Mouse (Mus musculus) heart, embryonic 16.5 days (tissue): ENCODE measurements at regions not wholly inside any gene's neighbourhood (a gene's known extent, or its start where the extent isn't known, plus 50 kb on each side); places are given as distances from the start of the nearest gene placed in this dataset.

Experiments
- ATAC-seq: fragments of 200-750 bp; cut with Nextera tagmentation; replicated peaks from 2 replicates; pipeline ENCODE4 v1.8.0; 2017; ENCODE audit warnings: moderate number of reproducible peaks; ENCODE audit not compliant: insufficient read depth, low FRiP score; ENCODE audit errors: extremely low read depth
- H3K27ac ChIP-seq: fragments of 300-500 bp; sonication (generic); 2 replicates; pipeline ENCODE4 v1.5.1; 2014; ENCODE audit warnings: mild to moderate bottlenecking, low read length, control low read depth, moderate library complexity
- H3K27me3 ChIP-seq: fragments of 300-500 bp; sonication (generic); 2 replicates; pipeline ENCODE4 v1.6.1; 2014; ENCODE audit warnings: low read length, mixed read lengths; ENCODE audit not compliant: control insufficient read depth, insufficient read depth
- H3K36me3 ChIP-seq: fragments of 300-500 bp; sonication (generic); 2 replicates; pipeline ENCODE4 v1.6.1; 2014; ENCODE audit not compliant: control insufficient read depth, insufficient read depth
- H3K4me1 ChIP-seq: fragments of 300-500 bp; sonication (generic); 2 replicates; pipeline ENCODE4 v1.6.1; 2014; ENCODE audit warnings: low read length, mixed read lengths; ENCODE audit not compliant: control insufficient read depth, insufficient read depth
- H3K4me2 ChIP-seq: fragments of 300-500 bp; sonication (generic); 2 replicates; pipeline ENCODE4 v1.6.1; 2014; ENCODE audit warnings: low read depth, mild to moderate bottlenecking, control low read depth, low read length
- H3K4me3 ChIP-seq: fragments of 300-500 bp; sonication (generic); 2 replicates; pipeline ENCODE4 v1.5.1; 2014; ENCODE audit warnings: mild to moderate bottlenecking, control low read depth, low read length
- H3K9ac ChIP-seq: fragments of 300-500 bp; sonication (generic); 2 replicates; pipeline ENCODE4 v1.6.1; 2014; ENCODE audit warnings: low read length, control low read depth
- H3K9me3 ChIP-seq: fragments of 300-500 bp; sonication (generic); replicated peaks from 2 replicates; pipeline ENCODE4 v1.6.1; 2016; ENCODE audit warnings: low read length; ENCODE audit not compliant: control insufficient read depth
- WGBS: fragments of 180-500 bp; shearing (Covaris S2); extraction: QIAGEN DNeasy Blood & Tissue Kit; methylation state at CpG from one replicate; pipeline ENCODE4 v1.1.7; 2014; 5-methylcytosine and 5-hydroxymethylcytosine counted together

DNA sequence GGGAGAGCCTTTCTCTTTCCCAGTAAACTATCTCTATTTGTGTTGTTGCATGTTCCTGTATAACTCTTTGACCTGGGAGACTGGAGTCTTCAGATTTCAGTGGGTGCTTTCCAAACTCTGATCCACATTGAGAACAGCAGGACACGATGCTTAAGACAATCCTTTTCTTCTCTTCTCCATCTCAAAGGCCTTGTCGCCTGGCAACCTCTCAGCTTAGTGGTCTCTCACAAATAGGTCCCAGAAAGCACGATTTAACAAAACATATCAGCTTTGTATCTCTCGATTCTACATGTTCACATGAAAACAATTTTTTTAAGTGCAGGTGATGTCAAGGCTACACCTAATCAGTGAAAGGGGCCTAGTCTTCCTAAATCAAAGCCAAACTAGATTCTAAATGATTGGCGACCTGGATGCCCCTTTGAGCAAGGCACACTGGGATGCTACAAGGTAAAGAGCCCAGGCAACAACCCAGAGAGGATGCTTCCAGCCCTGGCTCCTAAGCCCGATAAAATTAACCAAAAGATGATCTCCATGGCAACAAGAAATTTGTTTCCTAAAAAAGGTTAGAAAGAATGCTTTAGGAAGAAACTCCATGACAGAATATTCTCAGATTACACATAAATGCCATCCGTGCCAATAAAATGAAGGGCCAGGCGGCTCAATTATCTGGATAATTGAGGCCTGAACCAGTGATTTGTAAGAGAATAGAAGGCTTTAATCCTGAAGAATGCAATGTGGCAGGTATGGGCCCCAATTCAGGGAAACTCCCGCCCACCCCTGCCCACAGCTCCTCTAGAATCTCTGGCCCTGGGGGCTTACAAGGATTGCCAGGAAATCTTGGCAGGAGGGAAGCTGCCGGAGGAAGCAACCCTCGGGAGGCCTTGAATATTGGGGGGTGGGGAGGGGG is 157.8 kb downstream of the Mycn start:
- 60% methylated on average over 11 of the region's 11 CpGs for WGBS
- H3K27me3 ChIP-seq: peaks cover 3% of the 10 kb centered on the region; the same call in 1 of the 2 replicates
- H3K4me2 ChIP-seq: no peak overlapping the region
- H3K9ac ChIP-seq: no peak overlapping the region
- H3K9me3 ChIP-seq: no peaks in the 10 kb centered on the region
- H3K27ac ChIP-seq: no peak overlapping the region
- H3K36me3 ChIP-seq: no peaks in the 10 kb centered on the region
- ATAC-seq: no peak
- H3K4me1 ChIP-seq: peaks cover 10% of the 10 kb centered on the region
- no peak overlapping the region for H3K4me3 ChIP-seq

DNA sequence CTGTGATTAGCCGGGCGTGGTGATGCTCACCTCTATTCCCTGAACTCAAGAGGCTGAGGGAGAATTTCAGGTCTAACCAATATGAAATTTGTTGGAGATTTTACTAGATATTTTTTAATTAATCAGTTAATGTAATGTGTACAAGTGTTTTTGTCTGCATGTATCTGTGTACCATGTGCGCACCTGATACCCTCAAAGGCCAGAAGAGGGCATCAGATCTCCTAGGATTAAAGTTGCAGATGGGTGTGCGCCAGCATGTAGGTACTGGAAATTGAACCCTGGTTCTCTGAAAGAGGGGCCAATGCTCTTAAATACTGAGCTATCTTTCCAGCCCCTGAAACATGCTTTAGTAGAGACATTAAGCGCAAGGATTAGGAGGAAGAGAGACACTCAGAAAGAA is 160.2 kb downstream of the Mycn start:
- Histone ChIP-seq H3K9me3 (no peaks in the 10 kb centered on the region), H3K4me2 (no peak overlapping the region), H3K9ac (no peak overlapping the region), H3K27me3 (no peaks in the 10 kb centered on the region), H3K4me1 (peaks cover 3% of the 10 kb centered on the region), H3K4me3 (no peak overlapping the region), H3K27ac (no peak overlapping the region), H3K36me3 (no peaks in the 10 kb centered on the region)
- no peak for ATAC-seq
- 96% methylated on average over 5 of the region's 5 CpGs for WGBS

DNA sequence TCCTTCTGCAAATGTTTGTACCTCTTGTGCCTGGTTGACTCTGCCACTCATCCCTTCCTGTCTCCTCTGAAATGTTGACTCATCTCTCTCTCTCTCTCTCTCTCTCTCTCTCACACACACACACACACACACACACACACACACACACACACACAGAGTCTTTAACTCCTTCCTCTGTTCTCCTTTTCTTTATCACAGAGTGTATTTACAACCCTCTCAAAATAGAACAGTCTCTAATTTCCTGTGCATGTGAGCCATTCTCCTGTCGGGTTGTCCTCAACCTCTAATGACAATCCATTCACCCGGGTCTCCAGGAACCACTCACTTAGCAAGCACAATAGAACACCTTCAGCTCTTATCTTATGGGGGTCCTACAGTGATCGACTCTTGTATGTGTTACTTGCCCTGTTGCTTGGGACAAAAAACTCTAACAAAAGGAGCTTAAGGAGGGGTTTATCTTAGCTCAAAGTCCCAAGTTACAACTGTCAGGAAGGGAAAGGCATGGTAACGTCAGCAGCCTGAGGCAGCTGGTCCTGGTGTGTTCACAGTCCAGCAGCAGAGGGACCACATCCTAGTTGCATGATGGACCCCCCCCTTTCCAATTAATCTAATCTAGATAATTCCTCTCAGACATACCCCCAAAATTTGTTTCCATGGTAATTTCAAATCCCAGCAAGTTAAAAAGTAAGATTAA is 163.0 kb downstream of the Mycn start:
- Histone ChIP-seq H3K27ac (no peak overlapping the region), H3K9ac (no peak overlapping the region), H3K4me1 (peaks cover 3% of the 10 kb centered on the region), H3K9me3 (no peaks in the 10 kb centered on the region), H3K4me2 (no peak overlapping the region), H3K36me3 (no peaks in the 10 kb centered on the region), H3K4me3 (no peak overlapping the region), H3K27me3 (no peaks in the 10 kb centered on the region)
- WGBS: 20% methylated on average over 4 of the region's 4 CpGs
- ATAC-seq: no peak

DNA sequence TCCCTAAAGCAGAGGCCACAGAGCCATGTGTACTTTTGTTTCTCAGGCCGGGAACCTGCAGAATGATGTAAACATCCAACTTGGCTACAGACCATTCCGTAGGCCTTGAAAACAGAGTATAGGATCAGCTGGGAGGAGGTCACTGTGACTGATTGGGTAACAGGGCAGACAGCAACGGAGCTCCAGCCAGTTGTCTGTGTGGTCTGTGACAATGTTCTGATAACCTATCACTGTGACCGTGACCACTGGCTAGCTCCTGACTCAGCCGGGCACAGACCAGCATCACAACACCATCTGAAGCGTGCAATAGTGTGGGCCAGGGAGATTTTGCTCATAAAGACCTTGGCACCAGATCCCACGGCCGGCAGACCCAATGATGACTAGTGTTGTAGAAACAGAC is 164.3 kb downstream of the Mycn start:
- ATAC-seq: no peak
- H3K4me3 ChIP-seq: no peak overlapping the region
- peaks cover 3% of the 10 kb centered on the region for H3K4me1 ChIP-seq
- no peaks in the 10 kb centered on the region for H3K9me3 ChIP-seq
- WGBS: 61% methylated on average over 8 of the region's 8 CpGs
- no peak overlapping the region for H3K9ac ChIP-seq
- no peaks in the 10 kb centered on the region for H3K36me3 ChIP-seq
- no peaks in the 10 kb centered on the region for H3K27me3 ChIP-seq
- H3K27ac ChIP-seq: no peak overlapping the region
- no peak overlapping the region for H3K4me2 ChIP-seq

DNA sequence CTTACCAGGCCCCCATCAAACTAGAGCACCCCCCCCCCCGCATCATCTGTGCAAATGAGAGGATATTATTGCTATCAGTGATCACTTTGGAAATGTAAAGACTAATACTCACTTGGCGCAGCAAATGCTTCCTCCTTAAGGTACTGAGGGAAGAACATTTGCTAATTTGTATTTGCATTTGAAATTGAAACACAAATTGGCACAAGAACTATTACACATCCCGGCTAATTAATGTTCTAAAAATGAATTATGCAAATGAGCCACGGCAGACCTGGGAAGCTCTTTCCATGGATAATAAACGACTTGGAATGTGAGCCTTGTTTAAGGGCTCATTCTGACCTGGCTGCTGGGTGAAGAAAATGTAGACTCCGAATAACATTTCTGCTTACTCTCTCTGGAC is 164.9 kb downstream of the Mycn start:
- Histone ChIP-seq H3K4me3 (no peak overlapping the region), H3K4me1 (peaks cover 3% of the 10 kb centered on the region), H3K4me2 (no peak overlapping the region), H3K27ac (no peak overlapping the region), H3K27me3 (no peaks in the 10 kb centered on the region), H3K9ac (no peak overlapping the region), H3K36me3 (no peaks in the 10 kb centered on the region), H3K9me3 (no peaks in the 10 kb centered on the region)
- no peak for ATAC-seq
- 82% methylated on average over 6 of the region's 6 CpGs for WGBS

DNA sequence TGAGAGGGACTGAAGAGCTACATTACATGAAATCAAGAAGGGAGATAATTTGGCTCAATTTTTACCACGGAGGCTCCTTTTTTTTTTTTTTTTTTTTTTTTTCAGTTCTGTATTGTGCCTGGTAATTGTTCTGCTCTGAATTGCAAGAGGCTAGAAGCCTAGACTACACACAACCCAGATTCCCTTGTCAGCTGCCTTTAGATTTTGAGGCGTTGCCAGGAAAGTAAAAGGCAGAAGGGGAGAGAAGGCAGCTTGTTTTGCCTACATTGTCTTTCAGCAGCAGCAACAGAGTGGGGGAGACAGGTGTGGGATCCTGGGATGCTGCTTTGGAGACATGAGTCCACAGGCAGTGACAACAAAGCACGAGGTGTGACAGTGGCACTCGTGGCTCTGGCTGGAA is 170.7 kb downstream of the Mycn start:
- Histone ChIP-seq H3K4me1 (peaks cover 6% of the 10 kb centered on the region; the same call in 1 of the 2 replicates), H3K9me3 (no peaks in the 10 kb centered on the region), H3K27me3 (no peaks in the 10 kb centered on the region), H3K9ac (no peak overlapping the region), H3K4me3 (no peak overlapping the region), H3K27ac (no peak overlapping the region), H3K4me2 (no peak overlapping the region), H3K36me3 (no peaks in the 10 kb centered on the region)
- ATAC-seq: no peak
- 60% methylated on average over 4 of the region's 4 CpGs for WGBS

DNA sequence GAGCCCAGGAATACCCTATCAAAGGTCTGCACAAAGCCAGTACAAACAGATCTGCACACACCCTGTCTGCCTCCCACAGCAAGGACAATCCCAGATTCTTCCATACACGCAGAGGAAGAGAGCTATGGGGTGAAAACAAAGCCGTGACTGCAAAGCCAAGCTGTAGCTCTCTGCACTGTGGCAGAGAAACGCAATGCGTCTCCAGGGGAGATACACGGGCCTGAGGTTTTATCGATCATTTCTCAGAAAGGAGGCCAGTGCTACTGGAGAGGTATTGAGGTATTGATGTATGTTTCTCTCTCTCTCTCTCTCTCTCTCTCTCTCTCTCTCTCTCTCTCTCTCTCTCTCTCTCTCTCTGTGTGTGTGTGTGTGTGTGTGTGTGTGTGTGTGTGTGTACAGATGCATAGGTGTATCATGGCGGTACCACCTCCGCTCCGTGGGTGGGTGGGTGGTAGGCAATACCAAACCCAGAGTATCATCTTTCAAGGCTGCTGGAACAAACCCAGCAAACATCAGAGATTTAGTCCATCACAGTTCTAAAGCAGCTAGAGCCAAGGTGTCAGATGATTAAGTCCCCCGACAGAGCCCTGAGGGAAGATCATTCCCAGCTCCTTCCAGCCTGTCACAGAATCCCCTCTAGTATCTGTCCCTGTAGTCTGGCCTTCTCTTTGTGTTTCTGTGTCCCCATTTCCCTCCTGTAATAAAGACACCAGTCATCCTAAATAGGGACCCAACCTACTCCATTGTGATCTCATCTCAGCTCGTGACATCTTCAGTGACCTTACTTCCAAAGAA is 175.0 kb downstream of the Mycn start:
- 61% methylated on average over 11 of the region's 11 CpGs for WGBS
- no peaks in the 10 kb centered on the region for H3K9me3 ChIP-seq

DNA sequence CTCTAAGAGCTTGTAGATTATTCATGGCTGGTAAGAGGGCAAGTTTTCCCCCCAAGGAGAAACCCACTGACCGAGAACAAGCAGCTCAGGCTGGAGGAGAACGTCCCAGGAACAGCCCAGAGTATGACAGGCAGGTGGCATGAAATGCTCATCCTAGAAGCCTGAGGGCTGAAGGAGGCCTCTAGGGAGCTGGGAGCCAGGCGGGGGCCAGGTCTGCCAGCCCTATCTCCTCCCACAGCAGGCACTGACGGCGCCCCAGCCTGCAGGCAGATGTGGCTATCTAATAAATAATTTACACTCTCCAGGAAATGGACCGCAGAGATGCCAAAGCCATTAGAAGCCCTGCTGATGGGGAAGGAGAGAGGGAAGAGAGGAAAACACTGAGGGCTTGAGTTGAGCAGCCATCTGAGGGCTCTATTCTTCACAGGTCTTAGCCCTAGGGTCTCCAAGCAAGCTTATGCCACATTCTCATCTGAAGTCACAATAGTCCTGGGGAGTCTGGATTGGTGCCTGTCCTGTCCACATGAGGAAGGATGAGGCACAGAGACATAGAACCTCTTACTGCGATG is 176.1 kb downstream of the Mycn start:
- no peak overlapping the region for H3K4me2 ChIP-seq
- 49% methylated on average over 7 of the region's 7 CpGs for WGBS
- H3K4me1 ChIP-seq: peaks cover 6% of the 10 kb centered on the region; the same call in 1 of the 2 replicates

More for the DNA sequence above, 175.0 kb downstream of the Mycn start:
- H3K4me3 ChIP-seq: no peak overlapping the region
- peaks cover 6% of the 10 kb centered on the region; the same call in 1 of the 2 replicates for H3K4me1 ChIP-seq
- H3K36me3 ChIP-seq: no peaks in the 10 kb centered on the region
- ATAC-seq: no peak
- H3K27me3 ChIP-seq: no peaks in the 10 kb centered on the region
- no peak overlapping the region for H3K4me2 ChIP-seq
- H3K27ac ChIP-seq: no peak overlapping the region
- no peak overlapping the region for H3K9ac ChIP-seq

More for the DNA sequence above, 176.1 kb downstream of the Mycn start:
- Histone ChIP-seq H3K36me3 (no peaks in the 10 kb centered on the region), H3K9ac (no peak overlapping the region), H3K4me3 (no peak overlapping the region), H3K9me3 (0 out of 2 replicates have a peak, but pooled peaks cover 2% of the 10 kb centered on the region), H3K27me3 (no peaks in the 10 kb centered on the region), H3K27ac (no peak overlapping the region)
- ATAC-seq: no peak
